Mouse (Mus musculus) embryo, embryonic 11 days (tissue): ENCODE data around the gene Tmem43.
A peak's percentile ranks its signal among the peaks of the same experiment; 100 is the strongest.
"Not testable (repeated sequence)": the region's sequence is repeated elsewhere in the genome, so short reads cannot be mapped to it uniquely, and the experiment has no call there.

Experiments used
- DNase-seq: peaks from one replicate; pipeline ENCODE4 v3.0.0-alpha.2; 2015

Tmem43 gene

DNA sequence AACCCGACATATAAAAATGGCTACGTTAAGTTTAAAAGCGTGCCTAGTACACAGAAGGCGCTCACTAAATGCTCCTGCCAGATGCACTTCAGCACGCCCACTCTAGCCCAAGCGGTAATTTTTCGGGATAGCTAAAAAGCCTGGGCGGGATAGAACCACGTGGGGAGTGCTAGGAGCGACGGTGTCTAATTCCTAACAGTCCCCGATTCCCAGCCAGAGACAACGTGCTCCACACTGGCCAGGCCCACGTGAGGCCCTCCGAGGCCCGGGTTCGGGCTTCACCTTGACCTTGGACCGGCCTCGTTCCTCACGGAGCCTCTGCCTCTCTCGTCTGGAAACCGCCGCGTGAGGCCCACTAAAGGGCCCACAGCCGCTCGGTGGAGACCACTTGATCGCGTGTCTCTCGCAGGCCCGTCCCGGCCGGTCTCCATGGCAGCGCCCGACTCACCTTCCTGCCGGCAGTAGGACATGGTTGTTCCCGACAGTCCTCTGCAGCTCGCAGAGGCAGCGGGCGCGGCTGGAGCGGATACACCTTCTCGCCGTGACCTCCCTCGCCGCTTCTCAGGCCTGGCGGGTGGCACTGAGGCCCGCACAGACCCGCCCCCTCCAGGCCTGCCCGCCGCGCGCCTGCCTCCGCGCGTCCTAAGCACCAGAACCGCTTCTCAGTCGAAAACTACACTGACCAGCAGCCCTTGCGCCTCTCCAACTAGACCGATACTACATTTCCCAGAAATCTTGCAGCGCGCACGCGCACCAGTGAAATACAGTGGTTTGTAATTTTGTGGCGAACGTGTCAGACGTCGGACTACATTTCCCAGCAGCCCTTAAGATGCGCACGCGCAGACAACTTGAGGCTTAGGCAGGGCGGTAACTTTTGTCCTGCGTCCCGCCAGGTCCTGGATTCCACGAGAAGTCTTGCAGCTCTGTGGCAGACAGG is at the start of gene Tmem43, which contains the start of gene Chchd4:
Tmem43 (plus strand) TSS at position 836 of the 937 bp plus-strand sequence.
Chchd4 (minus strand) TSS at position 679 of the 937 bp plus-strand sequence.
- DNase-seq = peak; percentile 98

DNA sequence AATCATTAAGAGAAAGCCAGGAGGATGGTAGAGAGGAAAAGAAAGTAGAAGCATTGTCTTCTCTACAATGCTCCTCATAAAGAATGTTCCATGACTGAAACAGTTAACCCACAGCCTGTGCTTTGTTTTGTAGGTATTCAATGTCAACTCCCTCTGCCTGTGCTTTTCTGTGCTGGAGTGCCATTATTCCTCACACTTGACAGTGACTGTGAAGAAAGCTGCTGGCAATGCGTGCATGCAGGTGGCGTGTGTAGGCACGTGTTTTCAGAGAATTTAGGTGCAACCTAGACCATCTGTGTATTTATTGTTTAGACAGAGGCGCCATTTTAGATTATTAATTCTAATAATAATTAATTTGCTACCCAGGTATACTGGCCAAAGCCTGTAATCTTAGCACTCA is 49.4 kb upstream of the Tmem43 start:
- no peak for DNase-seq

DNA sequence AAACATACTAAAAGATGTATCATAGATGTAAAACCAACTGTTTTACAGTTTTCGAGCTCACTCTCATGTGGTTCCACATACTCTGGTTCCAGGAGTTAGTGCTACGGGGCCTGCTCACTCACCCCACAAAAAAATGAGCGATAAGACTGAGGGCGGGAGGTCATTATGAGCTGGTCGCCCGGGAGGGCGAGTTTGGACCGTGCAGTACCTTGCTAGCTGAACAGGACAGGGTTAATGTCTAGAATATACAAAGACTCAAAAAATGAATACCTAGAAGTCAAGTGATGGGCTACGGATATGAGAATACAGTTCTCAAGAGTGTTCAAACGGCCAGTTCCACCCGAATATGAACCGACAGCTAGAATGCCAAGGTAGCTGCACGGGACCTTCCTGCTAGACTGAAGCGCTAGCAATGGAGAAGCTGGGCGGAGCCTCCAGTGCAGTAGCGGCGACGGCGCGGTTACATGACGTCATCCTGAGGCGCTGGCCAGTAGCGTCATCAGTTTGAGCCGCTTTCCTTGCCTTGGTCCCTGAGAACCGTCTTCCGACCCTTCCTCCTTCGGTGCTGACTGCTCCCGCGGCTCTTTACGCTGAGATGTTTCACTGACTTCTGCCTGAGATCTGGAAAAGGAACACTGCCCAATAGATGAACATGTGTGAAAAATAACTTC is 32.9 kb upstream of the Tmem43 start:
- DNase-seq = peak; percentile 97

DNA sequence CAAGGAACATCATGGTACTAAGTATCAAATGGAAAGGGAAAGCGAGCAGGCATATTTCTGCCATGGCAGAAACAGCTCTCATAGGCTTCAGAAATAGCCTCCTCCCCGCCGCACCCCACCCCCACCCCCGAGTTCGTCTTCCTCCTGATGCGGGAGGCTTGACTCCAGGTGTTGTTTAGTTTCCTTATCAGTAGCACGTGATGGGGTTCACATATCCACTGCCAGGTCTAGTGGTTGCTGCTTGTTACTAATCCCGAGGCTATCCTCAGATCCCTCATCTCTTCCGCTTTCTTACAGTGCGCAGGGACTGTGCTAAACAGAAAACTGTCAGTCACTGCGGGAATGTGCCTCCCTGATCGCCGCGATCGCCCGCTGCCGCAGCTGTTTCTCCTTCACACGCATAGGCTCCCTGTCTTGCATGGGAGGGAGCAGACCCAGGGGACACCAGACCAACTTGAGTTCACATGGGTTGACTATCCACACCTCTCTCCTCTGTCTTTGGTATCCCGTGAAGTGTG is 32.3 kb upstream of the Tmem43 start:
- peak; percentile 9 for DNase-seq

DNA sequence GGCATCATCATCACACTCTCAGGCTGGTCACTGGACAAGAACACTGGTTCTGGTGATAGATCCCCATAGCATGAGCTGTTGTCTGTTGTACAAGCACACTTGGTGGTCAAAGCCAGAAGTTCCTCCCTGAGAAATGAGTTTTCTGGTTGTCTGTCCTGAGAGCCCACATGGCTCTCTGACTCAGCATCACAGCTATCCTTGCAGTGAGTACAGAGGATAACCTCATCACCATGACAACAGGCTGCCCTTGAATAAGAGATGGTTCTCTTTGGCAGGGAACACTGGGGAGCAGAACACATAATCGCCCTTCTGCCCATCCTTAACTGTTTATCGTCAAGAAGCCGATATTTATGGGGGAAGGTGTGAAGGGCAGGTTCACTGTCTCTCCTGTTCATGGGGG is 28.2 kb upstream of the Tmem43 start:
- DNase-seq = no peak

DNA sequence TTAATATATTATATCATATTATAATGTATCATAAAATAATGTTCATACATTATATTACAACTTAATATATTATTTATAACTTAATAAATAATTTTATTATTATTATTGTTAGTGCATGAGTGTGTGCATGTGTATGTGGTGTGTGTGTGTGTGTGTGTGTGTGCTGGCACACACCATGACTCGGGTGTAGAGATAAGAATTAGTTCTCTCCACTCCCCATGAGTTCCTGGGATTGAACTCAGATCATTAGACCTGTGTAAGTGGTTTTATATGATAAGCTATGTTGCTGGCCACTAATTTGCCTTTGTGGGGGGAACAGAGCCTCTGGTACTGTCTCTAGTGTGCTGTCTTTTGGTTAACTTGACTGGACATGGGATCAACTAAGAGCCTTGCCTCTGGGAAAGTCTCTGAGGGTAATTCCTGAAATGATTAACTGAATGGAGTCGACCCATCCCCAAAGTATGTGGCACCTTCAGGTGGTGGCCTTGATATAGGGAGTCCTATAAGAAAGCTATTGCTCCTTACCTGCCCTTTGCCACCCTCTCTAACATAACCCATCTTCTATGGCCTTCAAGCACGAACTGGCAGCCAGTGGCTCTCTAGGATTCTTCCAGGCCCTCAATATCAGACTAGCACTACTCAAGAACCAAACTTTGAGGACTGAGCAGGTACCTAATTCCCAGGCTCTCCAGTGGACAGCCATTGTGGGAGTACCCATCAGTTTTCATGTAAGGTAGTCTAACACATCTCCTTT is 23.9 kb upstream of the Tmem43 start:
- no peak for DNase-seq

DNA sequence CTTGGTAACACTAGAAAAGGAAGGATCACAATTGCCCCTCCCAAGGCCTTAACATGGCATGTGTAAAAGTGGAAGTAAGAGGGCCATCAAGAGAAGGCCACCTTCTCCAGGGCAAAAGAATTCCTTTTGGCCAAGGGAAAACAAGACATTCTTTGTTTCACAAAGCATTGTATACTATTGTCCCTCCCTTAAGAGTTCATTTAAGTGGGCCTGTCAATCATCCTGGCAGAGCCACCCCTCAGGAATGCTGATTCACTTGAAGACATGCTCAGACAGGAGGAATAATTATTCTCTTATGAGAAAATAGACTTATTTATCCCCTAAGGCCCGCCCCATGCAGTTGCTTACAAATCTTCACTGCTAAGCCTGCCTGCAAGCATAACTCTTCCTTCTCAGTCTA is 21.4 kb upstream of the Tmem43 start:
- DNase-seq = no peak

DNA sequence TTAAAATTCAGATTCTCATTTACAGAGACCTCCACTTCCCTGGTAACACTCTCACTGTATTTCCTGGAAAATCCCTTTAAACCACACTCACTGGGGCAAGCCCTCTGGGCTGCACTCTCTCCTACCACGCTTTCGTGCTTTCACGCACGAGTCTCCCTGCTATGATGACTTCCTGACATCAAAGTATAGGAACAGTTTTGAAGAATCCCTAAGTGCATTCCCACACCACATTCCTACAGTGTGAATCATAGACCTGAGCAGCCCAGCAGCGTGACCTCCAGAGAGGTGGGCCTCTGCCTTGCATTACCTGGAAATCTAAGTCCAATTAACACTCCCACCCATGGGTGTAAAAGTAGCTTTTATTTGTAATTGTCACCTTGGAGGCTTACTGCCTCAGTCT is 19.0 kb upstream of the Tmem43 start:
- DNase-seq = no peak

DNA sequence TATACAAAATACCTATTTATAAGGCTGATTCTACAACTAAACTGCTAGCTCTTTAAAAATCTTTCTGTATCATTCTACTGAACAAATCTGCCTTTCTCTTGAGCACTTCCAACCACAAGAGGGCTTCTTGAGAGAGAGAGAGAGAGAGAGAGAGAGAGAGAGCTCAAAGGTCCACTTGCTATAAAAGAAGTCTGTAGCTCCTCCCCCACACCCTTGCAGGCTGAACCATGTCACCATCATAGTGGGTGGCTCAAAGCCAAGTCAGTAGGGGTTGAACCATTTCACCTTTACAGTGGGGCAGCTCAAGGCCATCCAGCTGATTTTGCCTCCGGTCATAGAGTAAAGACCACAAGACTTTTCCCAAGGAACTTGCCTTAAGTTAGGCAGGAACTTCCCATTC is 14.0 kb upstream of the Tmem43 start:
- DNase-seq = no peak

DNA sequence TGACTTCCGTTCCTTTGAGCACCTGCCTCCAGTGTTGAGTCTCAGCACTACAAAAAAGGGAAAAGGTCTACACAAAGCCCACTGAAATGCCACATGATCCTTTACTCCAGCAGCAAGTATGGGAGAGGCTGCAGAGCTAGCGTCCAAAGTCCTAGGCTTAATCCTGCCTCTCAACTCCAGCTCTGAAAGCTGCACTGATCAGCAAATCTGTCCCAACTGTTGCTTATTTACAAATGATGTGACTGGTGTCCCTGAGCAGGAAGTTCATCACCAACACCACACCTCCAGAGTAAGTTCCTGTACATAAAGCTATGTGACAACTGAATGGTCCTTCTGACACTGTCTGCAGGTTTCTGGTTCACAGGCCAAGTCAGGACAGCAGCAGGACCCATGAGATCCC is 7.7 kb upstream of the Tmem43 start:
- DNase-seq = no peak

DNA sequence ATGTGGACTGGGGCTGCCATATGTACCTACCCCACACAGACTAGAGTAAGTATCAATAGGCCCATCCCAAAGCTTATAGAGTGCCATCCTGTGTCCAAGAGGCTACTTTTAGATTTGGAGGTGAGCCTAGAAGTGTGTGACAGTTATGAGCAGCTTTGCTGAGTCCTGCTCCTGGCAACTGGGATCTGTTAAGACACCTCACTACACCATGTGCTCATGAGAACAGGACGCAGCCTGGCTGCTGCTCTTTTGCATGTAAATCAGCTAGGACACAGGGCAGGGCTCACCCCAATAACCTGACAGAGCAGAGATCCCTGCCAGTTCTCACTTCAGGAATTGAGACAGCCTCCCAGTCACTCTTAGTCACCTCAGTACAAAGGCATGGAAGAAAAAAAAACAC is 6.4 kb upstream of the Tmem43 start:
- DNase-seq = no peak

DNA sequence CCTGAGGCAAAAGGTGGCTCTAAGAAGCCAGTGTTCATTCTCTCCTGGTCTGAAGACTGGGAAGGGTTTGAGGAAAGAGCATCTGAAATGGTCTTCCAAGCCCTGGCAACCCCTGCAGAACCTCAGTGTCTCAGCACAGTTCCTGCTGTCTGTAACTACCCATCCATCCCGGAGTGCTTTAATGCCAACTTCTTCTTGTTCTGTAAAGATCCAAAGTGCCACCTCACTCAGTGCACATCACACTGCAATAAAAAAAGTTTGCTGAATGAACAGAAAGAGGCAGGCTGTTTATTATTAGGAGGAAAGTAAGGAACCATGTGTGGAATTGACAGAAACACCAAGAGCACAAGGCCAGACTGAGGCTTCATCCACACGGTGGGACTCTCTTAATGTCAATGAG is 2.8 kb upstream of the Tmem43 start:
- no peak for DNase-seq

DNA sequence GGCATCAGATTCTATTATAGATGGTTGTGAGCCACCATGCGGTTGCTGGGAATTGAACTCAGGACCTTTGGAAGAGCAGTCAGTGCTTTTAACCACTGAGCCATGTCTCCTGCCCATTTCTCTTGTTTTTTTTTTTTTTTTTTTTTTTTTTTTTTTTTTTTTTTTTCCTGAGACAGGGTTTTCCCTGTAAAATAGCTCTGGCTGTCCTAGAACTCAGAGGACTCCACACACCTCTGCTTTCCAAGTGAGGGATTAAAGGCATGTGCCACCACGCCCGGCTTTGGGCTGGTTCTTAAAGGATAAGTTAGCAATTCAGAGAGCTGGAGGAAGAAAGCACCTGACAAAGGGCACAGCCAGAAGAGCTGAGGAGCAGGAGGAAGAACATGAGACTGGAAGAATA is 2.1 kb upstream of the Tmem43 start:
- DNase-seq = not testable (repeated sequence)

DNA sequence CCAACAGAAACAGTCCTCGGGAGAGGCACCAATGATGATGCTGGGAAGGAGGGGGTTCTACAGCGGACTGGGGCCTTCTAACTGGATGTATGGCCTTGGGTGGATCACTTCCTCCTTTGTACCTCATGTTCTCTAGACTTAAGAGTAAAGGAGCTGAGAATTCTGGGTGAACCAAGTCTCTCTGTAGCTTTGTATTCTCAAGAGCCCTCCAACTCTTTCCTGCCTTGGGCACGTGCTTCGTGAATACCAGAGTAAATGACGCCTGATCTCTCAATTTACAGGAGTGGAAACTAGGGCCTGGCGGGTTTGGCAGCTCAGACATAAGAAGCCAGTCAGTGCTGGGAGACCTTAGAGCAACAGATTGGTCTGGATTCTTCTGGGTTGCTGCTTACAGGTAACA is 1.2 kb upstream of the Tmem43 start:
- peak; percentile 20 for DNase-seq

DNA sequence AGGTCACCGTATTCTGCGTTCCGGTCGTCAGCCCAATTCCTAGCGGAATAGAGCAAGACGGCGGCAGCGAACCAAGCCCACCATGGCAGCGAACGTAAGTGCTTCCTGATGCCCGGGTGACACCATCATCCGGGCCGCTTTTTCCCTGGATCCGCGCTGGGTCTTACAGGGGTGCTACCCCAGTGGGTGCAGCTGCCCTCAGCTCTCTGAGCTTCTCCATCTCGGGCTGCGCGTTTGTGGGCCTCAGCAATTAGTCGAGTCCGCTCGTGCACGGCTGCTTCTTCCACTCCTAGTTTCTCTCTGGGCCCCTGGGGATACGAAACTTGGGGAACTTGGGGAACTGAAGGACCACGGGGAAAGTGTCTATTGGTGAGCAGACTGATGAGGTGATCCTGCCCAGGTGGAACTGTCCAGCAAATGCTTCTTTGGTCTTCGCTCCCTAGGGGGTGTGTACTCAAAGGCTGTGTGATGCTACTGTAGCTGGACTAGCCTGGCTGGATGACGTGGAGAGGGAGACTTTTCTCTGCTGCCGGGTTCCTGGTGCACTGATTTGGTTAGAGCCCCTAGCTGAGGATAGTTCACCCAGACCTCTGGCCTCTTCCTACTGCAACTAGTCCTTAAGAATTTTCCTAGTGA is 420 bp downstream of the Tmem43 start:
- no peak for DNase-seq

DNA sequence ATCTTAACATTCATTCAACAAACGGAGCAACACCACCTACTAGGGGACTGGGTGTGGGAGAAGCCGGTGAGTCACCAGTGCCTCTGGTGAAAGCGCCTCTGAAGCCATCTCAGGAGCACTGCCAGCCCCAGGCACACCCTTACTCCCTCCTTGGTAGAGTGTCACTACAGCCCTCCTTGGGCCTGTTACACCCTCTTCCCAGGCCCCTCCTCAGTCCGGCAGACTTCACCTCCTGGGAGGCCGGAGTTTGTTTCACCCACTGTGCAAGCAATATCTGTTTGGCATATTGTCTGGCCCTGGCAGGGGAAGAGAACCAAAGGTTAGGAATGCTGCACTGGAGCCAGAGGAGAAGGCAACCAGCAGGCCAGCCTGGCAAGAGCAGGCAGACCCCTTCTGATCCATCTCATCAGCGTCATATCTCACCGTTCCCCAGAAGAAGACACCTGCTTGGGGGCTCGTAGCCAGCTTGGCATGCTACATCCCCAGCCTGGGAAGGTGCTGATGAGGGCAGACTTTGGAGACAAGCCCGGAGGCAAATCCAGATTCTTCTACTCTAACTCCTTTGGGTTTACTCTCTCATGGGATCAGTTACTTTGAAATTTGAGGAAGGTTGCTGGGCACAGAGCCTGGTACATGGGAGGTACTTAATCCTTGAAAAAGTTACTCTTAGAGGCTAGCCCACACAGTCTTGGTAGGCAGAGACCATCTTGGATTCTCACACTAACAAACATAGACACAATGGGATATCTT is 1.1 kb downstream of the Tmem43 start:
- no peak for DNase-seq

DNA sequence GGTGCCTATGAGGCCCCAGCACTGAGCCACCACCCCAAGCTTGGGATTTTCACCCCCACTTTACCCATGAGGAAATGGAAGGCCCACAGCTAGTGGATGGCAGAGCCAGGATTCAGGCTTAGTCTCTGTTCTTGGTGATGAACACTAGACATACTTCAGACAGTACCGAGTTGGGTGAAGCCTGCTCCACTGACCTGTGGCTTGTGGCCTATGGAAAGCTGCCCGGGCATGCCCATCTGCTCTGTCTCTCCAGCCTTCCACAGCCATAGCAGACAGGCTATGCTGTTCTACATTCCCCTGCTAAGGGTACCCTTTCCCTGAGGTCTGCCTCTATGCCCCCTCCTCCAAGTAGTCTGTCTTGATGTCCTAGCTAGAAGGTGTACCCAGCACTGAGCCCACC is 3.0 kb downstream of the Tmem43 start:
- no peak for DNase-seq

DNA sequence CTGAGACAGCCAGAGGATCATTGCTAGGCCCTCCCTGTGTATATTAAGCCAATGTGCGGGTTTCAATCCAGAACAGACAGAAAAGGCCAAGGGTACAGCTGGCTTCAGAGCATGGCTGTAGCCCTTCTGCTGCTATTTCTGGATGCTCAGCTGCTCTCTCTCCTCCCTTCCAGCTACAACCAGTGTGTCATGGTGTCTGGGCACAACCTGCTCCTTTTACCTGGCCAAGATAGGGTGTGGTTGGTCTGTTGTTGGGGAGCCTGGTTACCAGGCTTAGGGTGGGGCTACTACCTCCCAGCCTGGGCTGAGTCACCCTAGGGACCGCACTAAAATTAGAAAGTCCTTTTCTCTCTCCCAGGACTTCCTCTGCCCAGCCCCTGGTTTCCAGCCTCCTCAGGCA is 9.9 kb downstream of the Tmem43 start:
- no peak for DNase-seq

DNA sequence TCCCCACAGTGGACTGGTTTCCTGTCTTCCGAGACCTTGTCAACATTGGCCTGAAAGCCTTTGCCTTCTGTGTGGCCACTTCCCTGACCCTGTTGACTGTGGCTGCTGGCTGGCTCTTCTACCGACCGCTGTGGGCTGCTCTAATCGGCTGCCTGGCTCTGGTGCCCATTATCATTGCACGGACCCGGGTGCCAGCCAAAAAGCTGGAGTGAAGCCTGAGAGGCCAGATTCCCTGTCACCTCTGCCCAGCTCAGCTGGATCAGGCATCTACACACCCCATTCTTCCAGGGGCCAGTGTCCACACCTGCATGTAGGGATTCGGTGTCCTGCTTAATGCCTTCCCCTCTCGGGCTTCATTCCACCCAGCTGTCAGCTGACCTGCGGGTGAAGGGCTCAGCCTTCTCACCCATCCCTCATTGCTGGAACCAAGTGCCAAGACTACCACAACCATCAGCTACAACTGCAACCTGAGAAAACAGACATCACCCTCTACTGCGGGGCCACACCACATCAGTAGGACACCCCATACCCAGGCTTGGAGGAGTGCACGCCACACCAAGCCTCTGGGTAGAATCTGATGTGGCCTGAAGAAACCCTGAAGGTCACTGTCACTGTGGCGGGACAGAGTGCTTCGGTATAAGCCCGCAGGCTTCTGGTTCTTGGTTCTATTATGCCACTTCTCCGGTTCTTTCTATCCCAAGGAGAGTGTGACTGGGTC is 13.4 kb downstream of the Tmem43 start:
- no peak for DNase-seq

DNA sequence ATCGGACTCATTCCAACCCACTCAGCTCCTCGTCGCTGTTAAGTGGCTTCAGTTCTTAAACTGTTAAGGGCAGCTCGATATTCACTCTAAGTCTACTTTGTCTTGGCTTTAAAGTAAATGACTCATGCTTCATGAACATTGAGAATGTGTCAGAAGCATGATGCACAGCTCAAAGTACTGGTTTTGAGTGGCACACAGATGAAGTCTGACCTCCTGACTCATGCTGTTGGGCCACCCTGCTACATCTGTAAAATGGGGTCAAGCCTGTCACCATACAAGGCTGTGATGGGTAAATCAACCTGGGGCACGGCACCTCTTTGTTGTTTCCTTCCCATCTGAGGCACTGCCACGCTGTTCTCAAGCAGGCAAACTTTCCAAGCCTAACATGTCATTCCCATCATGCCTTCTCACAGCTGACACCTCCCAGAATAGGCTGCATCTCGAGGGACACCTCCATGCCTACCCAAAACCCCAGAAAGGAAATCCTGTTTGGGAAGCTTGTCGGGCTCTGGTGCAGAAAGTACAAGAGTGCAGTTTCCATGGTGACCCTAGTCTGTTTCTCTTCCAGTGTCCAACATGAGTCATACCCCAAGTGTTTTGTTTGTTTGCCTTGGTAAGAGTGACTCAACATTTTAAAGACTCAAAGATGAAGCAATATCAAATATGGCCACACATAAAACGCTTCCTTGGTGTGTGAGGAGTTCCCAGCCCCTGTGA is 15.2 kb downstream of the Tmem43 start:
- DNase-seq = peak; percentile 23

DNA sequence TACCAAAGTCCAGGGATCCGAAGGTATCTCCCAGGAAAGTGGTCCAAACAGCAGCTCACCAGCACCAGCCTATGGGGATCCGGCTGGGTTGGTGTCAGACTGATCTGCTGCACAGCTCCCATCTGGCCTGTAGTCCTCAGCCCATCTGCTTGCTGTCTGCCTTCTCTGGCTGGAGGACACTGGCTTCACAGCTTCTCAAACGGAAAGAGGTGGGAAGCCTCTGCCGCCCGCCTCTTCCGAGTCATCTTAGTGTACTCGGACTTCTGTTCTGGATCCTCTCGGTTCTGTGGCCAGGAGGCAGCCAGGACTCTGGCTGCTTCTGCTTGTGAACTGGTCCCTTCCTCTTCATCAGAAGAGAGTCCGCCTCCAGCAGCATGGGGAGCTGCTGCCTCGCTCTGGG is 16.4 kb downstream of the Tmem43 start:
- no peak for DNase-seq
